Mouse (Mus musculus) heart, postnatal 0 days (tissue): ENCODE data around the gene Nup93. TPM values are rescaled to one million over a fixed set of nuclear protein-coding genes. Genes with fewer than 3 reads are reported as not detected.

Experiments used
- ATAC-seq: fragments of 200-750 bp; cut with Nextera tagmentation; 2 replicates; pipeline ENCODE4 v1.8.0; 2017; ENCODE audit warnings: low read depth, moderate number of reproducible peaks, moderate library complexity; ENCODE audit not compliant: insufficient read depth
- DNase-seq: peaks from one replicate; pipeline ENCODE4 v3.0.0-alpha.2; 2016; ENCODE audit warnings: low spot score
- H3K27ac ChIP-seq: fragments of 300-500 bp; sonication (generic); 2 replicates; pipeline ENCODE4 v1.5.1; 2014; ENCODE audit warnings: low read depth, mild to moderate bottlenecking
- H3K27me3 ChIP-seq: fragments of 300-500 bp; sonication (generic); 2 replicates; pipeline ENCODE4 v1.6.1; 2014; ENCODE audit warnings: low read length, mixed read lengths; ENCODE audit not compliant: control insufficient read depth, insufficient read depth
- H3K36me3 ChIP-seq: fragments of 300-500 bp; sonication (generic); replicated peaks from 2 replicates; pipeline ENCODE4 v1.6.1; 2014; ENCODE audit warnings: low read length, mixed read lengths; ENCODE audit not compliant: control insufficient read depth, insufficient read depth
- H3K4me1 ChIP-seq: fragments of 300-500 bp; sonication (generic); 2 replicates; pipeline ENCODE4 v1.6.1; 2014; ENCODE audit warnings: antibody characterized with exemption; ENCODE audit not compliant: control insufficient read depth, insufficient read depth
- H3K4me2 ChIP-seq: fragments of 300-500 bp; sonication (generic); 2 replicates; pipeline ENCODE4 v1.6.1; 2014; ENCODE audit warnings: low read depth, mild to moderate bottlenecking, low read length, moderate library complexity
- H3K4me3 ChIP-seq: fragments of 300-500 bp; sonication (generic); 2 replicates; pipeline ENCODE4 v1.5.1; 2014; ENCODE audit warnings: low read depth, low read length
- H3K9ac ChIP-seq: fragments of 300-500 bp; sonication (generic); replicated peaks from 2 replicates; pipeline ENCODE4 v1.6.1; 2014; ENCODE audit warnings: low read depth, low read length, mixed read lengths
- H3K9me3 ChIP-seq: fragments of 300-500 bp; sonication (generic); replicated peaks from 2 replicates; pipeline ENCODE4 v1.6.1; 2016; ENCODE audit warnings: low read length; ENCODE audit not compliant: control insufficient read depth
- CTCF ChIP-seq: IDR thresholded peaks from 2 replicates; pipeline ENCODE4 v1.5.1; 2016; ENCODE audit warnings: antibody characterized with exemption, control low read depth, low read depth
- EP300 ChIP-seq: IDR thresholded peaks from 2 replicates; pipeline ENCODE4 v1.6.1; 2016; ENCODE audit warnings: antibody characterized with exemption, low read depth
- WGBS: fragments of 180-500 bp; shearing (Covaris S2); extraction: QIAGEN DNeasy Blood & Tissue Kit; methylation state at CpG from one replicate; pipeline ENCODE4 v1.1.7; 2014; 5-methylcytosine and 5-hydroxymethylcytosine counted together
- polyA plus RNA-seq: library from polyadenylated mRNA; unstranded; fragments of >200 nt; fragmentation: Nextera tagmentation; extraction: Ambion mirVana; gene quantifications from 2 replicates; pipeline ENCODE4 v1.2.1, GENCODE M21; 2015
- total RNA-seq: library from RNA; depleted of rRNA; stranded (reverse); fragments of >200 nt; gene quantifications from 2 replicates; pipeline ENCODE4 v1.2.3, GENCODE M21; 2014; ENCODE audit warnings: low replicate concordance

Gene Nup93
- total and polyA plus RNA-seq, 2 experiments from 2014 or later: 21.9 to 31.4 TPM

DNA sequence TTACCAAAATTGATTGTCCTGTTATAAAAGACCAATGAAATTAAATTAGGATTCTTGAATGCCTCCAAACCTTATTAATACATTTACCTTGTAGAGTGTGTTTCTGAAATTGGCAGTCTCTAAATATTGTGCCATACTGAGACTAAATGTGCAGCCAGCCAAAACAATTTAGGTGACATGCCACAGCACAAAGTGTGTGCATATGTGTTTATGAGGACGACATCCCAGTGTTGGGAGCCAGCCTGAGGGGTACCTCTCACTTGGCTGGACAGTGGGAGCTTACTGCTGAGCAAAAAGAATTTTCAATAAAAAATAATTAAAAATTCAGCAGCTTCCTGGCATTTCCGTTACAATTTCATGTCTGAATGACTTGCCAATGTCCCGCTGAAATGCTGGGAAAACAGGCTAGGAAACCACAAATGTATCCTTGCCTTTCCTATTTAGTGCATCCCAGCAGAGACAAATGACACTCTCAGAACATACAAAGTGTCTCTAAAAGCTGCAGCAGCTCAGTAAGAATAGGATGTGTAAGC, 68.2 kb downstream of the Nup93 start:
- DNase-seq (no peak), ATAC-seq (no peak)
- TF ChIP-seq CTCF: no peak
- TF ChIP-seq EP300: no peak
- H3K36me3 ChIP-seq: no peaks in the 10 kb centered on the region
- no peak overlapping the region for H3K4me2 ChIP-seq
- no peak overlapping the region for H3K27ac ChIP-seq
- H3K4me3 ChIP-seq: no peak overlapping the region
- no peak overlapping the region for H3K9ac ChIP-seq
- no peaks in the 10 kb centered on the region for H3K27me3 ChIP-seq
- H3K4me1 ChIP-seq: no peaks in the 10 kb centered on the region
- H3K9me3 ChIP-seq: no peaks in the 10 kb centered on the region
- 86% methylated on average over 3 of the region's 3 CpGs for WGBS

DNA sequence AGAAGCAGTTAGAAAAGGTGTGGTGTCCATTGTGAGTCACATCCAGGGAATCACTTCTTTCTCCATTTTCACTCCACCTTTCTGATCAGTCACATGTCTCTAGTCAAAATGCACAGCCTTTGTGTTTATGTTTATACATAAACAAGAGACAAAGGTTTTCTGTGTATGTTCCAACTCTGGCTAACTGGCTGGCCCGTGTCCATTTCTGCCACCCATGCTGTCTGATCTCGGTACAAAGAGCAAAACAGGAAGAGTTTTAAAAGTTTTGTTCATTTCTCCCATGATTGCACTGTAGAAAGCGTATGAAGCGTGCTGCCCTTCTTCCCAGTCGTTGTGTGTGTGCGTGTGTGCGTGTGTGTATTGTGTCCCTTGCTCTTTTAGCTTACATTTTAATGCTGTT, 69.8 kb downstream of the Nup93 start:
- DNase-seq: no peak
- ATAC-seq: no peak
- H3K9me3 ChIP-seq: no peaks in the 10 kb centered on the region
- no peak overlapping the region for H3K4me3 ChIP-seq
- H3K27me3 ChIP-seq: no peaks in the 10 kb centered on the region
- H3K4me2 ChIP-seq: no peak overlapping the region
- whole genome bisulfite sequencing: 87% methylated on average over 7 of the region's 7 CpGs
- no peaks in the 10 kb centered on the region for H3K36me3 ChIP-seq
- H3K27ac ChIP-seq: no peak overlapping the region
- TF ChIP-seq EP300: no peak
- TF ChIP-seq CTCF: no peak
- no peak overlapping the region for H3K9ac ChIP-seq
- H3K4me1 ChIP-seq: no peaks in the 10 kb centered on the region

- ATAC-seq (no peak), DNase-seq (no peak)
- Histone ChIP-seq H3K9ac (no peak overlapping the region), H3K27me3 (no peaks in the 10 kb centered on the region), H3K9me3 (no peaks in the 10 kb centered on the region), H3K27ac (no peak overlapping the region), H3K4me1 (peaks cover 15% of the 10 kb centered on the region), H3K4me3 (no peak overlapping the region), H3K36me3 (peaks cover 19% of the 10 kb centered on the region), H3K4me2 (no peak overlapping the region)
- 73% methylated on average over 5 of the region's 5 CpGs for WGBS
- TF ChIP-seq EP300: no peak
- TF ChIP-seq CTCF: no peak
Measured at GRCm38 (mm10) chr8:94290606-94291005, 76.2 kb downstream of the Nup93 start.

- ATAC-seq (peak; percentile 42), DNase-seq (peak; percentile 58)
- Histone ChIP-seq H3K4me1 (peaks cover 21% of the 10 kb centered on the region), H3K9ac (no peak overlapping the region), H3K9me3 (no peaks in the 10 kb centered on the region), H3K4me3 (no peak overlapping the region), H3K36me3 (peaks cover 19% of the 10 kb centered on the region), H3K4me2 (no peak overlapping the region; the same call in 1 of the 2 replicates), H3K27ac (peak overlapping the region; percentile 75), H3K27me3 (no peaks in the 10 kb centered on the region)
- WGBS: 13% methylated on average over 6 of the region's 6 CpGs
- TF ChIP-seq CTCF (no peak), EP300 (no peak)
Measured at GRCm38 (mm10) chr8:94292072-94292471, 77.7 kb downstream of the Nup93 start.

DNA sequence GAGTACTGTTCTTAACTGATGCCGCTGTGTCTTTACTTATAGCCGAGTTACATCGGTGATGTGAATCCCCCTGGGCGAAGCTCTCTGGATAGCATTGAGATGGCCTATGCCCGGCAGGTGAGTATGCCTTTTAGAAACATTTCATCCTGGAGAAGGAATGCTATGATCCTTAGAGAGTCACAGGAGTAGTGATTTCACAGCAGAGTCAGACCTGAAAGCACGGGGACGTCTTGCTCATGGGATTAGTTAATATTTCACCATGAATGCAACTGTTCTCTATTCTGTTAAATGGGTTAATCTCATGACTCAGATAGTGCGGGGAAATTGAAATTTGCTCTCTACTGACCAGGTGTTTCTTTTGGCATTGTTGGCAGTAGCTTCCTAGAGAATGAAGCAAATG, 78.3 kb downstream of the Nup93 start:
- Histone ChIP-seq H3K4me3 (no peak overlapping the region), H3K9ac (no peak overlapping the region), H3K4me2 (no peak overlapping the region), H3K9me3 (no peaks in the 10 kb centered on the region), H3K36me3 (peaks cover 19% of the 10 kb centered on the region), H3K27me3 (no peaks in the 10 kb centered on the region), H3K27ac (peak overlapping the region; percentile 75; the same call in 1 of the 2 replicates), H3K4me1 (peaks cover 21% of the 10 kb centered on the region)
- TF ChIP-seq CTCF (no peak), EP300 (no peak)
- WGBS: 92% methylated on average over 8 of the region's 8 CpGs
- ATAC-seq (no peak), DNase-seq (no peak)

- no peaks in the 10 kb centered on the region for H3K9me3 ChIP-seq
- ATAC-seq: no peak
- H3K9ac ChIP-seq: no peak overlapping the region
- no peak for TF ChIP-seq EP300
- no peak for TF ChIP-seq CTCF
- WGBS: 42% methylated on average over 6 of the region's 6 CpGs
- no peak overlapping the region for H3K4me2 ChIP-seq
- DNase-seq: no peak
- H3K36me3 ChIP-seq: peaks cover 21% of the 10 kb centered on the region
- no peak overlapping the region for H3K4me3 ChIP-seq
- H3K27me3 ChIP-seq: no peaks in the 10 kb centered on the region
- peak overlapping the region; percentile 31; the same call in 1 of the 2 replicates for H3K27ac ChIP-seq
- H3K4me1 ChIP-seq: peaks cover 18% of the 10 kb centered on the region
Measured at GRCm38 (mm10) chr8:94295687-94296086, 81.3 kb downstream of the Nup93 start.
